Mouse (Mus musculus) CD8-positive naive resting alpha-beta T cell, adult 2 months (primary cell): ENCODE results near the gene Ccnd2.

Experiments
- DNase-seq, 2 experiments: peaks; one replicate each; pipeline ENCODE4 v3.0.0; 2022; ENCODE audit warnings: low read depth in 2 of 2, low spot score in 2 of 2

Gene Ccnd2

DNA sequence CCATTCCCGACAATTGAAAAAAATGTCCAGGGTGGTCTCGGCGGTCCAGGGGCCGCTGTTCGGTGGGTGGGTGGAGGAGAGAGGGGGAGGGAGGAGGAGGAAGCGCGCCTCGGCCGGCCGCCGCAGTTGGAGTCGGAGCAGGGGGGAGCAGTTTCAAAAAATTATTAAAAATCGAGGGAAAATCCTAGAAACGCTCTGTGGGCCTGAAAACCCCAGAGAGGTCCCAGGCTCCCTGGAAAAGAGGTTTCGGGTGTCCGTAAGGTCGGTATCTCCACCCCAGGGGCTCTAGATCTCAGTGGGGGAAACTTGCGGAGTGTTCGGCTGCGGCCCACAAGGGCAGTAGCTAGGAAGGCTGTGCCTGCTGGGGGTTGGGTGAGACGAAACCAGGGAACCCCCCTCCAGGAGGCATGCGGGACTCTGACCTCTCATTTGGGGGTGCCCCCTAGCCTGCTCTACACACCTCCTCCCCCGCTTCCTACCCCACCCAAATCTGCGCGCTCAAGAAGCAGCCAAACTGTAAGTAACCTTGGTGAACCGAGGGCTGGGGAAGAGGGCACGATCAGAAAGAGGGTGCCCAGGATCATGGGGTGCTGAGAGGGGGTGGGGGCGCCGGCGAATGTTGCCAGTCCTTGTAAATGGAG is 2.6 kb downstream of the Ccnd2 start:
- peak; percentile 27 to 35 for DNase-seq

DNA sequence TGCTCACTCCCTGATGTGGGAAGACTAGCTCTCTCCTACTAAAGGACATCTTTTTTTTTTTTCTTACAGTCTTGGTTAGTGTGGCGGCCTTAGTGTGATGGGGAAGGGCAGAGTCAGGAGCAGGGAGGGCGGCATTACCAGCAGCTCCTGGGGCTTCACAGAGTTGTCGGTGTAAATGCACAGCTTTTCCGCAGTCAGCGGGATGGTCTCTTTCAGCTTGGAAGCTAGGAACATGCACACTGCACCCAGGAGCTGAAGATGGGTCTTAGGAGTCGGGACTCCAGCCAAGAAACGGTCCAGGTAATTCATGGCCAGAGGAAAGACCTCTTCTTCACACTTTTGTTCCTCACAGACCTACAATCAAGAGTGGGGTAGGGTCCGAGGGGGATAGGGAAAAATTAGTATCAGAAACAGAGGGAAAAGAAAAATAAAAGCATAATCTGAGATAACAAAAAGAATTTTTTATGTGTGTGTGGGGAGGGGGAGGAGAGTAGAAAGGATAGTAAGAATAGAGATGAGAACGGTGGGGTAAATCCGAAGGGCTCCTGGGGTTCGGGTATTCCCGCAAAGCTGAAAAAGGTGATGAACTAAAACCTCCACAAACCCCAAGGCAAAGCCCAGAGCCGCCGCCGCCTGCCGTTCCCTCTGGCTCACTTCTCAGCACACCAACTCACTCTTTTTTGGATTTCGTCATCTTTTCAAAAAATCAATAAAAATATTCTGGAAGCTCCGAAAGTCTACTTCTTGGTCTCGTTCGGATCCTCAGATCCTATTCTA is 3.3 kb downstream of the Ccnd2 start:
- peak in 1 of 2 experiments; percentile 16 for DNase-seq

DNA sequence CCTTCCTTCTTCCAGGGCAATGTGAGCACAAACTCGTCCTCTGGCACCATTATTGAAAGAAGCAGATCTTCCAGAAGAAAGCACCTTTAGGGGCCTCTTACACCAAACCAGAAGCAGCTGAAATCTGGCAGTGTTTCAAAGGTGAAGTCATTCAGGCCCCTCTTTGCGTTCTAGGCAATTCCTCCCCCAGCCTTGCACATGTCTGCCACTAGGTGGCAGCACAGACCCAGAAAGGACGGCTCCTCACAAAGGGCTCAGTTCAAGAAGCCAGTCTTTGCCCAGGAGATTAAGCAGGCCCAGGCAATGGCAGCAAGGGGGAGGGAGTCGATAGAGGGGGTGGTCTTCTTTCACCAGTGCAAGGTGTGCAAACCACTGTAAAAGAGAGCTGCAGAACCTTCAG is 4.3 kb downstream of the Ccnd2 start:
- peak; percentile 84 to 88 for DNase-seq

DNA sequence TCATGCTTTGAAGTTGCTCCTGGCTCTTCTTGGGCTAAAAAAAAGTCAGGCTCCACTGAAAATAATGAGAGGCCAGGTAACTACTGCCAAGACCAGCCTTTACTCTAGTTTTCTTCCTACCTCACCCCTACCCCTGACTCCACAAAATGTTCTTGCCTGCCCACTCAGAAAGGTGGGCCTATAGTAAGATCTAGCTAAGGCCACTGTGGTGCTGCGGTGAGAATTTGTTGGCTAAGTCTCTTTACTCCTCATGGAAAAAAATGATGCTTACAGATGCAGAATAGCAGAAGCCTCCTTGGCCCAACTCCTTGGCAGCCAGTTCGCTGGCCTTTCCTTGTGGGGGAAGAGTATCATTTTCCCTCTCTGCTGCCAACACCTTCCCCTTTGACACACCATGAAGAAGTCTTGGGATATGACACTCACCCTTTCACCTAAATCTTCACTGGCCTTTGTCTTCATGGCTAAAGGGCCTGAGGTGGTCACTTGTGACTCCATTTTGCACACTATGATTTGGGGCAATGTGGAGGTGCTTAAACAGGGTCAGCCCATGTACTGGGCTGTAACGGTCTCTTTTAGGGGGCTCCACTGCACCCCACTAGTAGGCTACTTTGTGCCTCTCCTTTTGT is 5.6 kb downstream of the Ccnd2 start:
- DNase-seq, result no peak

DNA sequence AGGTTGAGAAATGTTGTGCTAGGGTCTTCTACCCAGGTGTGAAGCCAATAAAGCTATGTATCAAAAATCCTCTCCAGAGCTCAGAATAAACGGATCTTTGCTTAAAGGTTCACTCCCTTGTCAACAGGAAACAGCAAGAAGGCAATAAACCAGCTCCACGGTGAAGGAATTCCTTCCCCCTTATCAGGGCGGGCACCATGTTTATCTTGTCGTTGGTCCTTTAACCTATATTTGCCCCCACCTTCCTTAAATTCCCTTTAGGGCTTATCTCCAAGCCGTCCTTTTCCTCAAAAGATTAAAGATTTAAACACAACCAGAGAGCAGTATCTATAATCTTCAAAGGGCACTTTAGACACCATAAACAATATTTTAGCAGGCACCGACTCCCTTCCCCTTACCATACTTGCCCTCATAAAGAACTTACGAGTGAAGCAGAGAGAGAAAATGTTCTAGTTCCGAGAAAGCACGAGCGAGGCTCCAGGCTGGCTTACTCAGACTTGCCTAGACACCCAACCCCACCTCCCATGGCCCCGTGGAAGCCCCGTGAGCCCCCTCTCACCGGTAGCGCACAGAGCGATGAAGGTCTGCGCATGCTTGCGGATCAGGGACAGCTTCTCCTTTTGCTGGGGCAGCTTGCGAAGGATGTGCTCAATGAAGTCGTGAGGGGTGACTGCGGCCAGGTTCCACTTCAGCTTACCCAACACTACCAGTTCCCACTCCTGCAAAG is 6.4 kb downstream of the Ccnd2 start:
- no peak for DNase-seq

DNA sequence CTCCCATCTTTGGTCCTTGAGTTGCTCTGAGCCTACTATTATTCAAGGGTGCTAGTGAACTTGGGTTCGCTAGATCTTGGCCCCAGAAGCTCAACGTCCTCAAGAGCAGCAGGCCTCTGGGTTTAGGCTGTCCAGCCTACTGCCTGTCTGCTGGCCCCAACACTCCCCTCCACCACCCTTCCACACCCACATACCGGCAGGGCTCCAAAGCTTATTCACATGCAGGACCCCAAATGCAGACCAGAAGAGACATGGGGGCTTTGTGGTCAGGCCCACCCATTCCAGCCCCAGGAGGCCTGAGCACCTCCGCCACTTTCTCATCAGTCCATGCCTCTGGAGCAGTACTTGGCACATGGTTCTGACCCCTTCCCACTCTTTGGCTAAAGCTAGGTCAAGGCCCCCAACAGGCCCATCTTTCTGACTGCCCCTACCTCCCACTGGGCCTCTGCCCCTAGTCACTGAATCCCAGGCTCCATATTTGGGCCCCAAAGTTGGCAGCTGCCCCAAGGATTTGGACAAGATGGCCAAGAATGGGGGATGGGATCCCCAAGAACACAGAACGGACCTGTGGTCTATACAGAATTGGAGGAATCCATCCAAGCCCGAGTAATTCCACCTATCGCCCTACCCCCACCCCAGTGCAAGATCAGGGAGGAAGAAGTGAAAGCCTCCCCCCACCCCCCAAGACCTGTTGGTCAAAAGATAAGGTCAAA is 8.3 kb downstream of the Ccnd2 start:
- DNase-seq, result no peak

DNA sequence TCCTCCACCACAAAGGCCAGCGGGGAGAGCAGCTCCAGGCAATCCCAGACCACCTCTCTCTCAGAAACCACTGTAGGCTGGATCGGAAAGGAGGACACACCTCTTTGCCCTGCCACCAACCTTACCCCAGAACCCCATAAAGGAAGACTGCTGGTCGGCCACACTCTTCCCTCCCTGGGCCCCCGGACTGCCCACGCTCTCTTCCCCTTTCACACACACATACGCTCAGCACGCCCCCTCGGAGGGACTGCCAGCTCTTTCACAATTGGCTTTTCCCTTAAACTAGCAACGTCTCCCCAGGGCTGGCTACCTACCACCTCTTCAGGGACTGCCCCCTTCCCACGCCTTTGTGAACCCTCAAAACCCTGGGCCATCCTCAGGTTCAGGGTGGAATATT is 8.9 kb downstream of the Ccnd2 start:
- DNase-seq, result no peak

DNA sequence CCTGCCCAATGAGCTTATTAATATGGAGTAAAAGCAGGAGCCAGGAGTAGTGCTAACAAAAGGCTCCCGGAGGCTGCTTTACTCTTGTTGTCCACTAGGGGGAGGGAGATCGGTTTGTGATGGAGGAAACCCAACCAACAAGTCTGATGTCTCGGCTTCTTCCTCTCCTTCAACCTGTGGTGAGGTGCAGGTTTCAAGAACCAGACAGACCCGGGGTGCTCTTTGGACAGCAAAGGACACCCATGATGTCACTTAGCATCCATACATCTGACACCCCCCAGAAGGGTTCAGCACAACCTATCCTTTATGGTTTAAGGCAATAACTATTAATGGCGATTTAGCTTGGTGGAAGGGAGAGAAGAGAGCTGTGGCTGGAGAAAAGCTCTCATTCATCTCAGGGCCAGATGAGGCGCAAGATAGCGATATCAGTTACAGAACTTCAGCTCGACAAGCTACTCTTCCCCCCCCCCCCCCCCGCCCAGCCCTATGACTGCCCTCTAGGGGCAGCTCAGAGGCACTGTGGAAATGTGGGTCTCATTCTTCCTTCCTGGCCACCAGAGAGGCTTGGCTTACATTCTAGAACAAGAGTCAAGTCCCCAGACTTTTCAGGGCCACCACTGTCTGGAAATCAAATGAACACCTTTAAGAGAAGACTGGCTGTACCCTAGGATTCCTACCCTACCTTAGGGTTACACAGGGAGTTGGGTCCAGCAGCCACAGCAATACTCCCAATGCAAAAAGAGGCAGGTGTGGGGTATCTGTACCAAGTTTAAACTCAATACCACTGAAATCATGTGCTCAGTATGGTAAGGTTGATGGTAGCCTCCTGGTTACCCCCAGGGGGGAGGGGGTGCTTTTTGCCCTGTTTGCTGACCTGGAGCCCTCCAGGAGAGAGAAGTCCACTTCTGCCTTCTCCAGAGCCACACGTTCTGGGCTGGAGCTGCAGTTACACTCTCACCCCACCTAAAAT is 9.6 kb downstream of the Ccnd2 start:
- DNase-seq, result peak; percentile 63 to 72

DNA sequence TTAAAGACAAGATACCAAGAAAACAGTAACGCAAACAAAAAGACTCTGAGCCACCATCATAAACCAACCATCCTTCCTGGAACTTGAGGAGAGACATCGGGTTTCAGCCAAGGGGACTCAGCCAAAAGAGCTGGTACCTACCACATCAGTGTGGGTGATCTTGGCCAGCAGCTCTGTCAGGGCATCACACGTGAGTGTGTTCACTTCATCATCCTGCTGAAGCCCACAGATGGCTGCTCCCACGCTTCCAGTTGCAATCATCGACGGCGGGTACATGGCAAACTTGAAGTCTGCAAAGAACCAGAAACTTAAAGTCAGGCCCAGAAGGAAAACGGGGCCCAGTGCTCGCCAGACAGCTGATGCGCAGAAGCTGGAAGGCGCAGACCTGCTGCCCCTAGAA is 13.0 kb downstream of the Ccnd2 start:
- DNase-seq, result no peak

DNA sequence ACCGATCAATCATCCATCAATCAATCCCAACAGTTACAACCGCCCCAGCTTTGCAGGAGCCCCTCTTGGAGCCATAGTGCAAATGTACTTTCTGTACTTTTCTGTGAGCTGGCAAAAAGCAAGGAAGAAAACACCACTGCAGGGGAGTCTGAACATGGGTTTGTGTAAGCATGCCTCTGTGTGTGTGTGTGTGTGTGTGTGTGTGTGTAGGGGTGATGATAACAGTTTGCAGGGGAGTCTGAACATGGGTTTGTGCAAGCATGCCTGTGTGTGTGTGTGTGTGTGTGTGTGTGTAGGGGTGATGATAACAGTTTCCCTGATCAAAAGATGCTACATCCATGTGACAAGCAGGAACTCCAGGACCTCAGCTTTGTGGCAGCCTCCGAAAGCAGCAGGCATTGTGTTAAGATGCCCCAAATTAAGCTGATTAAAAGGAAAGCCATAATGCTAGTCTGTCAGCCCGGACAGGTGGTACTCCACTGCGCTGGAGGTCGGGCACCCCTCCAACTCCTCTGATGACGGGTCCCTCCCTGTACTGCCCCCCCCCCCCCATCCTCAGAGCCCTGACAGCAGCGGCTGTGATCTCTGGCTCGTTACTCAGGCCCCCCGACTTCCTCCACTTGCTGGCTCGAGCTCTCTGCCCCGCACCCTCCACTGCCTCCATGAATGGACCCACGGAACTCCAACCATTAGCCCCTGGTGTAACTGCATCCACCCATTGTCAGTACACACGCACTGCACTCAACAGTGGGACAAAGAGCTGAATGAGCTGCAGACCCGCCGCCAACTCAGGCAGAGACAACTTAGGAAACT is 18.4 kb downstream of the Ccnd2 start:
- no peak for DNase-seq

DNA sequence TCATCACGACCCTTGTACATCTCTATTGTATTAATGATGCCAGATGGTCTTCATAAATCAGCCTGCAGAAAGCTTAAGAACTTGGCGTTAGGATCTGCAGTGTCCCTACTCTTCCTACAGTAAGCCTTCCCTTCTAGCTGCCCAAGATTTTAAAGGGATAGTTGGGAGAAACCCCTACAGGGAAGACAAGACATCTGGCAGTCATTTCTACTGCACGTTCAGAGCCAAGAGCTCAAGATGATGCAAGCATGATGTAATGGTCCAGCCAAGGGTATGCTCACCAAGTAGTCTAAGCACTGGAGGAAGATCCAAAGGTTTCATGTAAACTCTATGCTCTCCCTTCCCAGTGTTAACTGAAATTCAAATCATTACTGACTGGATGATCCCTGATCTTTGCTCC is 19.3 kb downstream of the Ccnd2 start:
- no peak for DNase-seq

DNA sequence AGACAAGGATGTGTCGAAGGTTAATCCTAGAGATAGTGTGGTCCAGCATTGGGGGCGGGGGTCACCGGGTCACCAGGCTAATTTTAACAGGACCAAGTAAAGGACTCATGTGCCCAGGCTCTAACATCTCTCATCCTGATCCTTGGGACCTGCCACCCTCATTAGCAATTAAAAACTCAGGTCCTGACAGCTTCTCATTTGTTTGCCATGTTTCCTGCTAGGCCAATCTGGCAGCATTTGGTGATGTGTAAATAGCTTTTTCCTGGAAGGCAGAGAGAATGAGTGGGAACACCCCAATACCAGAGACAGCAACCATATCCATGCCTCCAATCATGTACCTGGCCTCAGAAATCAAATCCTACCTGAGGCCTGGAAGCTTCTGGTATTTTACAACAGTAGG is 20.0 kb downstream of the Ccnd2 start:
- DNase-seq, result no peak

DNA sequence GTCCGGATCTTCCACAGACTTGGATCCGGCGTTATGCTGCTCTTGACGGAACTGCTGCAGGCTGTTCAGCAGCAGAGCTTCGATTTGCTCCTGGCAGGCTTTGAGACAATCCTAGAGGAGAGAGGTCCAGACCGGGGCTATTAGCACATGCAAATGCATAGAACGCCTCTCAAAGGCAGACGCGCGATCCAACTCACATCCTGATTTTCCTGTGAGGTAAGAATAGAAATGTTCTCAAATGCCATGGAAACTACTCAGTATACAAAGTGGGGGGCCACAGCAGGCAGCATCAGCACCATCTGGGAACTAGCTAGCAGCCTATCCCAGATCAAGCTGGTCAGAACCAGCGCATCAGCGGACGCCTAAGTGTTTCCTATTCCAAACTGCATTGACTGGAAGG is 21.6 kb downstream of the Ccnd2 start:
- DNase-seq, result no peak

DNA sequence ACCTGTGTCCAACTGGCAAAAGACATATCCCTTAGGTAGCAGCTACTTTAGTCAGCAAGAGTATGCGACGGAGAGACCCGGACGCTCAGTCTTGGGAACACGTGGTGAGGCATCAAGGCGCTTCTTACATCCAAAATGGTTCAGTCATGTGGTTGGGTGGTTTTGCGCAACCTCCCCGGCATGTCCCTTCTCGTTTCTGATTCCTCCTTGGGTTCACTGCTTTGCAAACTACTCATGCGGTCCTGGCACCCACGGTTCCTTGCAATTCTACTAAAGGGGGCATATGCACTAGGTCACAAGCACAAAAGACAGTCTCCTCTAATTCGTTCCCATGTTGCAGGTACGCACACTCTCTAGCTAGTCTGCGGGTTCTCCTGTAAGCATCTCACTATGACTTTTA is 22.3 kb downstream of the Ccnd2 start:
- DNase-seq, result no peak

DNA sequence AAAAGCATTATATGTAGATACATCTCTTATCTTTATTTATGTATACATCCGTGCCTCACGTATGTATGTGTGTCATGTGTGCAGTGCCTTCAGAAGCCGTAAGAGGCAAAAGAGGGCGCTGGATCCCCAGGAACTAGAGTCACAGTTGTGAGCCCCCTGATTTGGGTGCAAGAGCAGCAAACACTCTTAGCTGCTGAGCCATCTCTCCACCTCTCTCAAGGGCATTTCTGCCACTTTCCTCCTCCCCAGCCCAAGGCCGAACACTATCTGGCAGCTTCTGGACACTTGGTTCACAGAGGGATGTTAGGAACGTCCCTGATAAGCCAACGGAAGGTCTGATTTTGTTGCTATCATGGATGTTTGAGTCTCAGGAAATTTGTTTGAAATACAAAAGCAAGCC is 28.5 kb downstream of the Ccnd2 start:
- DNase-seq, result no peak

DNA sequence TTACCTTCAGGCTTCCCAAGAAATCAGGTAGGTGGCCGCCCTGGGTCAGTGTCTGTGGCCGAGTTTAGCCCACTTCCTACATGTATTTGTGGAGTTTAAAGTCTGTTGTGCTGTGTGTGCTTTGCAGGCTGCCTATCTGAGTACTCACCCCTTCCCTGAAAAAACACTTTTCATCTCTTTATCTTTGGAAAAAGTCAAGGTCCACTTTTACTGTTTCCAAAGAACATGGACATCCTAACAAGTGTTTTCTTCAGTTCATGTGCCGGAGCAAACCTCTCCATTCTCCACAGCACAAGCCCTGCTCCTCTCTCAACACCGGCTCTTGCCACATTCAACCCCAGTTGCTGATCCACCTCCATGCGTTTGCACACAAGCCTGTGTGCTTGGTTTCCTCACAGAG is 29.0 kb downstream of the Ccnd2 start:
- DNase-seq, result no peak

DNA sequence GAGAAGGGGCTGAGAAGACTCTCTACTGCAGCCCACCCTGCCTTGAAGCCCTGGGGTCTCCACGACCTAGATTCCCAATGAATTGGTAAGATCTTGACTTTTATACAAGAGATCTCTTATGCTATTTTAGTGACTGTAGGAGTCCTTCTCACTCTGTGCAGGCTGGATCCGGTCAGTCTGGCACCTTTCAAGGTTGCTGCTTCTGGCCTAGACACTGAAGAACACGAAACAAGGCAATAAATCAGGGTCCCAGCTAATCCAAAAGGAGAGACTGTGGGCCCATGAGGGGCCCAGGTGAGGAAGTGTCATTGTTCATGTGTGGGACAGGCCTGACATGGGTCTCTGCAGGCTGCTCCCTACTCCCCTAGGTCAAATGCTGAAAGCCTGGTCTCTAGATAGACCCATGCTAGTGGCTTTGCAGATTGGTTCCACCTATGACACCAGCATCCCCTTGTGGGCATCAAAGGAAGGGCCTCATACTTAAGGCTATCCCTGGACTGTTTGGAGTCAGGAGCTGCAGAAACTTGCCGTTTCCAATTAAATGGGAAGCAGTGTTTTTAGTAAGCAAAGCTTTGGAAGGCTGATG is 29.7 kb downstream of the Ccnd2 start:
- DNase-seq, result no peak

DNA sequence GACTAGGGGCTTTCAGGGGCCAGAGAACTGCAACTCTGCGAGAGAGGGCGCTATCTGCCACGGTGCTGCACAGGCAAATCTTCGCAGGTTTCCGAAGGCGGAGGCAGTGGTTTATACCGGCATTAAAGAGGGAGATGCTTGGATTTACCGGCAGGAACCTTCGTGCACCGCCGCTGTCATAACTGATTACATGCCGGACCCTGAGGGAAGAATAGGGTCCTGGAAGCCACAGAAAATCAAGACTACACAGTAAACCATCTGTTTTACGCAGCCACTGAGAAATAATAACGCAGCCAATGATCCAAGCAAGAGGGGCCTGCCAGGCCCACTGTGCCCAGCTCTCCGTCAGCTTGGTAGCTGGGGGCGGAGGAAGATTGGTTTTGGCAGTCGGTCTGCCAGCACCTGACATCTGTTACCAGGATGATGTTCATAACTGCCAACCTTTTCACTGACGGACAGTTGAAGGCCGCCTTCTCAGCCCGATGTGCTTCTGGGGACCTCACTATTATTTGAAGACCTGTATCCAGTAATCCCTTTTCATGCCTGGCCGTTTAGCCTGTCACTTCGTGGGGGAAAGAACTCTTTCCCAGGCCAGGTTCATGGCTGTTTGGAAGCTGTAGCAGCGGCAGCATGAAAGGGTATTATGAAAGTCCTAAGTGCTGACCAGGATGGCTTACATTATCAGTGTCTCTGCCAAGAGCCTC is 37.1 kb downstream of the Ccnd2 start:
- no peak for DNase-seq
